Mouse (Mus musculus): ENCODE results near the gene Olfr603.
"Not testable (repeated sequence)": the region's sequence is repeated elsewhere in the genome, so short reads cannot be mapped to it uniquely, and the experiment has no call there.

The Olfr603 gene

DNA sequence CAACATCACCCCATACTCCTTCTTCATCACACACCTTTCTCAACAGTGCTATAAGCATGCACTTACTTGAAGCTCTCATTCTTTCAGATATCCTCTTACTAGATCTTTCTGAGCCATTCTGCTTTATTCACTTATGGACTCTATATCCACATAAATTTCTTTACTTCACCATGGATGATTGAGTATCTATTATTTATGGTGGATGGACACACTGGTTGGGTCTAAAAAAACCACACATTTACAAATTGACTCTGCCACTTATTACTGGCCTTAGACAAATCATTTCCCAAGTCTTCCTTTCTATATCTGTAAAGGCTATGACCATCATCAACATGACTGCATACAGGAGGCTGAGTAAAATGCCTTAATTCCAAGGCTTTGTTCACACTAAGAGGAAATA, at the start of gene Olfr603:
Gene Olfr603, minus strand, starts transcription at position 101 of the 400 bp plus-strand sequence.
- DNase-seq: no peak

DNA sequence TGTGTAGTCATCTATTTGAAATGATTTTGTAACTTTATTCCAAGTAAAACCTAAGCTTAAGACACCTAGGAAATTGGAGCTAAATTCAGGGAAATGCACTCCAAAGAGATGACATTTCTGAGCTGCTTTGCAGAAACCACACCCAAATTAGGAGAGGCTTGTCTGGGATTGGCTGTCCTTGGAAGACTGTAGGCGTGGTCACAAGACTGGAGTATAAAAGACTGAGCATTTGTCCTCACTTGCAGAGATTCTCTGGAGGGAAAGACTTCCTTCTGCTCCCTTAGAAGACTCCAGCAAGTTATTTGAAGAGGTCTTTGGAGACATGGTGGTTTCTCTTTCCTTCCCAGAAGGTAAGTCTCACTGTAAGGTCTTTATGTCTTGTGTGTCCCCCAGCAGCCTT, 28.8 kb upstream of the Olfr603 start, which contains the start of gene Usp17lc:
Gene Usp17lc, plus strand, starts transcription at position 301 of the 400 bp plus-strand sequence.
- DNase-seq: peak; percentile 11

DNA sequence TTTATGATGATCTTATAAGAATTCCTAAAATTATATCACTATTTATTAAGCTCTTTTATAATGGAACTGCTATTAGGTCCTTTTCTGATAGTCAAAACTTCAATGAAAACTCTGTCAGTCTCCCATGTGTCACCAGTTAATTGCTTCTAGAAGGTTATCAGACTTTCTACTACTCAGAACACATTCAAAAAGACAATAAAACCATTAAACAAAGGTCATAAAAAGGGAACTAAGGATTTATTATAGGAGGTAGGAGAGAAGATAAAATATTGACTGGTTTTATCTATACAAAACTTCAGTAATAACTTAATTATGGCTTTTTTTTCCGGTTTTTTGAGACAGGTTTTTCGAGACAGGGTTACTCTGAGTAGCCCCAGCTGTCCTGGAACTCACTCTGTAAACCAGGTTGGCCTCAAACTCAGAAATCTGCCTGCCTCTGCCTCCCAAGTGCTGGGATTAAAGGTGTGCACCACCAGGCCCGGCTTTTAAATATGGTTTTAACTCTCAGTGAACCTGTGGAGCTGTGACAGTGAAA, 20.6 kb upstream of the Olfr603 start:
- DNase-seq: not testable (repeated sequence)

DNA sequence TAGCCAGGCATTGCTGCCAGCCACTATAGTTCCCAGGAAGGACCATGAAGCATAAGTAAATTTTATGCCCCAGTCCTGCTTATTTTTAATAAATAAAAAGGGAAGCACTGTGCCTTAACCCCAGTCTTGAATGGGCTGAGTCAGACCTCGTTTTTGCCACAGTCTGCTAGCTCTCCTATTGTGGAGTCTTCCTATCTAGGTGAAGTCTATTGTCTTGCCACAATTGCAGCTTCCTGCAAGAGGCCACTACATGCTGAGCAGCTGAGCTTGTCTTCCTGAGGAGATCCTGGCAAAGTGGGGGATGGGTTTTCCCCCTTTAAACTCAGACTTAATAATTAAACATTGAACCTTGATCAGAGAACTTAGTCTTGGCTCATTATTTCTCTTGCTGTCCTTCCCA, 13.0 kb upstream of the Olfr603 start:
- DNase-seq: no peak

DNA sequence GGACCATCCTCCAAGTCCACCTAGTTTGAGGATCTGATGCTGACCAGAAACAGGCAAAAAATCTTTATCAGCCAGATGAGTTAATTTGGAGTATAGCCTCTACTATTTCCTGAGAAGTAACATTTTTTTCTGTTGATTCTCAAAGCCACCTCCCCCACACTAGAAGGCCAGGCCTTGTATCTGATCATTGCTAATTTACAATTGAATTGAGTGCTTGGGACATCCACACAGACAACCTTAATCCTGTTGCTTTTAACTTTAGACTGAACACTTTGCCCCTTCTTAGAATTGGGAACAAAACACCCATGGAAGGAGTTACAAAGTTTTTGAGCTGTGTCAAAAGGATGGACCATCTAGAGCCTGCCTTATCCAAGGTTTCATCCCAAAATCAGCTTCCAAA, 11.8 kb upstream of the Olfr603 start:
- no peak for DNase-seq

DNA sequence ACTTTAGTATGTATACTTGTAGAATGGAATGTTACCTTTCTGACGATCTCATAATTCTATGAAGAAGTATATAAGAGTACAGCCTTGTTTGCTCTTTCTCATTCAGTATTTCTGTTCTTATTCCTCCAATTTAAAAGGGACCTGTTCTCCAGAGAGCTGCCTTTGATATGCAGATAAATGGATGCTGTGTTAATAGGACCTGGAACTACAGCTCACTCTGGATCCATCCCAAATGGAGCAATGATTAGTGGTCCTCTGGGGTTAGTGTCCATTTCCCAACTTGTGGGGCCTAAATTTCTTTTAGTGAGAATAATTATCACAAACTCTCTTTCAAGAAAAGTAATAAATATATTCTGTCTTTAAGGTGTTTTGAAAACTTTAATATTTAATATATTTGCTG, 23.4 kb downstream of the Olfr603 start, which contains the start of gene Olfr601:
Gene Olfr601, minus strand, starts transcription at position 101 of the 400 bp plus-strand sequence.
- DNase-seq: no peak

DNA sequence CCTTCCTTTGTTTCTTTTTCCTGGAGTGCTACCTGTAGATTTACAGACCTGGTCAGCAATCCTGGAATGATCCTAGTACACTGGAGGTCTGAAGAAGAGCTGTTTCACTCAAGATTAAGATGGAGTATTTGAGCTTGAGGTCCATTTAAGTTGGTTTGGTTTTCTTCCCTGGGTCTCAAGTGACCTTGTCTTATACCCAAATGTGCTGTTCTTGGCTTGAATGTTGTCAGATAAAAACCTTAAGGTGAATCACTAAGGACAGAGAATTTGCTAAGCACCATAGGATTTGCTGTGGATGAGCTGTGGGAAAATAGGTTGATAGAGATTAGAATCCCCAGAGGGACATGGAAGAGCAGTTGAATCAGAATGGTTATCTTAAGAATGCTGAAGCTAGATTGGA, 36.4 kb downstream of the Olfr603 start, which contains the start of gene Olfr600:
Gene Olfr600, minus strand, starts transcription at position 101 of the 400 bp plus-strand sequence.
- DNase-seq: no peak

DNA sequence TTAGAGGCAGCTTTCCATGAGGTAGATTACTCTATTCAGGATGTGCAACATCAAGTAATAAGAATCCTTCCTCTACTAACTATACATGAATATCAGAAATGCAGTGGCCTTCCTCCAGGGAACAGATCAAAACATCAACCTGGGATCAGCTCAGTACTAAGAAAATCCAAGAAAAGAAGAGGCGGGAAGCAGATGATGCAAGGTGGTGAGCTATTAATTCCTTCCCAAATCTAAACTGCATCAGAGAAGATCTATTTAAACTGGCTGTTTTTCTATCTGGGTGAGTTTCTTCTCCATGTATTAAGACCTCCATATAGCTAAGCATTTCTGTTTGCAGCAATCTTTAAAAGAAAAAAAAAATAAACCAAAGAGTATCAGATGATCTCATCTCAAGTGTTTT, 50.4 kb downstream of the Olfr603 start, which contains the start of gene Olfr599:
Gene Olfr599, plus strand, starts transcription at position 301 of the 400 bp plus-strand sequence.
- DNase-seq: no peak
